Mouse (Mus musculus) hindbrain, embryonic 12.5 days (tissue): ENCODE results near the gene Dse. TPM values are rescaled to one million over a fixed set of nuclear protein-coding genes. Genes with fewer than 3 reads are reported as not detected.

Experiments used
- ATAC-seq: fragments of 200-750 bp; cut with Nextera tagmentation; 2 replicates; pipeline ENCODE4 v1.8.0; 2017; ENCODE audit warnings: moderate TSS enrichment; ENCODE audit not compliant: low FRiP score
- H3K27ac ChIP-seq: fragments of 300-500 bp; sonication (generic); 2 replicates; pipeline ENCODE4 v1.5.1; 2016; ENCODE audit warnings: mild to moderate bottlenecking
- H3K27me3 ChIP-seq: fragments of 300-500 bp; sonication (generic); 2 replicates; pipeline ENCODE4 v1.6.1; 2016; ENCODE audit warnings: mild to moderate bottlenecking
- H3K36me3 ChIP-seq: fragments of 300-500 bp; sonication (generic); 2 replicates; pipeline ENCODE4 v1.6.1; 2016; ENCODE audit warnings: mild to moderate bottlenecking
- H3K4me1 ChIP-seq: fragments of 300-500 bp; sonication (generic); 2 replicates; pipeline ENCODE4 v1.6.1; 2016
- H3K4me2 ChIP-seq: fragments of 300-500 bp; sonication (generic); replicated peaks from 2 replicates; pipeline ENCODE4 v1.6.1; 2016; ENCODE audit warnings: mild to moderate bottlenecking
- H3K4me3 ChIP-seq: fragments of 300-500 bp; sonication (generic); 2 replicates; pipeline ENCODE4 v1.5.1; 2016; ENCODE audit warnings: mild to moderate bottlenecking
- H3K9ac ChIP-seq: fragments of 300-500 bp; sonication (generic); 2 replicates; pipeline ENCODE4 v1.6.1; 2016; ENCODE audit warnings: mild to moderate bottlenecking, moderate library complexity
- H3K9me3 ChIP-seq: fragments of 300-500 bp; sonication (generic); replicated peaks from 2 replicates; pipeline ENCODE4 v1.6.1; 2016; ENCODE audit warnings: mild to moderate bottlenecking
- WGBS: fragments of 180-500 bp; shearing (Covaris S2); methylation state at CpG from one replicate; pipeline ENCODE4 v1.1.7; 2016; 5-methylcytosine and 5-hydroxymethylcytosine counted together
- polyA plus RNA-seq: library from polyadenylated mRNA; unstranded; fragments of >200 nt; fragmentation: Nextera tagmentation; extraction: Ambion mirVana; gene quantifications from 2 replicates; pipeline ENCODE4 v1.2.1, GENCODE M21; 2016

Gene Dse
- polyA plus RNA-seq, 1 experiment from 2014 or later: 26.8 TPM

GRCm38 (mm10) chr10:34117131-34117530 lies 90.4 kb downstream of the Dse start:
- H3K4me3 ChIP-seq: no peak overlapping the region
- no peak overlapping the region for H3K4me2 ChIP-seq
- 73% methylated on average over 3 of the region's 3 CpGs for WGBS
- no peaks in the 10 kb centered on the region for H3K9me3 ChIP-seq
- H3K27ac ChIP-seq: no peak overlapping the region
- no peaks in the 10 kb centered on the region for H3K27me3 ChIP-seq
- no peaks in the 10 kb centered on the region for H3K36me3 ChIP-seq
- H3K9ac ChIP-seq: no peak overlapping the region
- H3K4me1 ChIP-seq: no peaks in the 10 kb centered on the region
- ATAC-seq: no peak

- H3K4me3 ChIP-seq: no peak overlapping the region
- H3K36me3 ChIP-seq: no peaks in the 10 kb centered on the region
- no peak overlapping the region for H3K4me2 ChIP-seq
- no peak for ATAC-seq
- no peaks in the 10 kb centered on the region for H3K9me3 ChIP-seq
- no peaks in the 10 kb centered on the region for H3K27me3 ChIP-seq
- H3K27ac ChIP-seq: no peak overlapping the region; the same call in 1 of the 2 replicates
- WGBS: 64% methylated on average over 4 of the region's 4 CpGs
- no peak overlapping the region for H3K9ac ChIP-seq
- no peaks in the 10 kb centered on the region for H3K4me1 ChIP-seq
These were observed 95.4 kb downstream of the Dse start for GRCm38 (mm10) chr10:34111964-34112738.

- 91% methylated on average over 13 of the region's 13 CpGs for WGBS
- no peak overlapping the region for H3K4me3 ChIP-seq
- H3K4me2 ChIP-seq: no peak overlapping the region
- H3K4me1 ChIP-seq: no peaks in the 10 kb centered on the region
- H3K36me3 ChIP-seq: no peaks in the 10 kb centered on the region
- H3K27ac ChIP-seq: no peak overlapping the region
- ATAC-seq: no peak
- no peaks in the 10 kb centered on the region for H3K9me3 ChIP-seq
- H3K9ac ChIP-seq: no peak overlapping the region
- H3K27me3 ChIP-seq: no peaks in the 10 kb centered on the region
These were observed 96.6 kb downstream of the Dse start for GRCm38 (mm10) chr10:34110863-34111465.

Other genes with a start within 250 kb of the Dse start
- gene Rwdd1, start 188.1 kb downstream of the Dse start, polyA plus RNA-seq: 136 and 153 TPM in 2 replicates
- gene Trappc3l, start 170.1 kb downstream of the Dse start, polyA plus RNA-seq: not detected in 2 replicates
- gene Calhm4, start 163.4 kb downstream of the Dse start, polyA plus RNA-seq: not detected in 2 replicates
- 0.25 and 0.32 TPM in 2 replicates for gene Calhm5, start 111.2 kb downstream of the Dse start, polyA plus RNA-seq
- gene Calhm6, start 79.7 kb downstream of the Dse start, polyA plus RNA-seq: 0.29 and 0.84 TPM in 2 replicates
- 129 and 140 TPM in 2 replicates for gene Tspyl1, start 74.5 kb upstream of the Dse start, polyA plus RNA-seq
- 134 and 153 TPM in 2 replicates for gene Tspyl4, start 89.7 kb upstream of the Dse start, polyA plus RNA-seq
- 0.42 TPM in 1 of 2 replicates, not detected in the other for gene Col10a1, start 182.3 kb upstream of the Dse start, polyA plus RNA-seq
- 5.1 and 5.9 TPM in 2 replicates for gene Nt5dc1, start 210.8 kb upstream of the Dse start, polyA plus RNA-seq